Comparison of ENCODE assay signal across 8 mouse cellular contexts in genomic region chr7:37772376-37773311, GRCm38 (mm10). TPM values are rescaled to one million over a fixed set of nuclear protein-coding genes. Genes with fewer than 3 reads are reported as not detected.
DNase-seq lines count a peak whose midpoint lies in the region; ATAC-seq and TF ChIP-seq lines count a peak whose summit lies in the region.

No protein-coding gene starts in this region.

- peak; percentile 23 to 37 for DNase-seq in layer of hippocampus, adult 8-10 months (ENCODE audit: low spot score in 2 of 2)
- no peak for DNase-seq in layer of hippocampus, adult 9-11 months
- DNase-seq in neural tube, embryonic 10.5 days (ENCODE audit: extremely low spot score, low spot score) = peak; percentile 74
- no peak for DNase-seq in ovary, postnatal 10 days (ENCODE audit: low spot score)

- H3K27ac ChIP-seq in brown adipose tissue, adult 24 weeks (replicated peaks; ENCODE audit: low read depth, low read length) = no peak overlapping the region
- peak overlapping the region; percentile 95 for H3K27ac ChIP-seq in forebrain, embryonic 12.5 days
- 0 out of 2 replicates have a peak overlapping the region, but pooled peaks have one; percentile 28 for H3K27ac ChIP-seq in intestine, postnatal 0 days (ENCODE audit: low read depth, low read length)

- no peak for TF ChIP-seq CTCF in intestine, postnatal 0 days (IDR thresholded peaks at IDR 0.05; ENCODE audit: low read depth)

- peak overlapping the region; percentile 24 for H3K4me3 ChIP-seq in brown adipose tissue, adult 24 weeks (ENCODE audit: insufficient read depth, low read depth, low read length)
- peak overlapping the region; percentile 69 for H3K4me3 ChIP-seq in forebrain, embryonic 12.5 days (replicated peaks)
- H3K4me3 ChIP-seq in intestine, postnatal 0 days (ENCODE audit: low read depth, low read length) = peak overlapping the region; percentile 47

- no peaks in the 10 kb centered on the region for H3K9me3 ChIP-seq in forebrain, embryonic 12.5 days
- H3K9me3 ChIP-seq in intestine, postnatal 0 days (ENCODE audit: control insufficient read depth) = no peaks in the 10 kb centered on the region

- H3K4me2 ChIP-seq in forebrain, embryonic 12.5 days = peak overlapping the region; percentile 90
- peak overlapping the region; percentile 80 for H3K4me2 ChIP-seq in intestine, postnatal 0 days (replicated peaks; ENCODE audit: low read depth)

- WGBS in forebrain, embryonic 12.5 days = under 1% methylated on average over 43 of the region's 46 CpGs
- under 1% methylated on average over 44 of the region's 46 CpGs for WGBS in intestine, postnatal 0 days

- H3K4me1 ChIP-seq in brown adipose tissue, adult 24 weeks (ENCODE audit: control insufficient read depth, insufficient read depth, insufficient read length, low read length) = no peaks in the 10 kb centered on the region; the same call in 1 of the 2 replicates
- H3K4me1 ChIP-seq in forebrain, embryonic 12.5 days = peaks cover 35% of the 10 kb centered on the region
- H3K4me1 ChIP-seq in intestine, postnatal 0 days (replicated peaks; ENCODE audit: control insufficient read depth, insufficient read depth, low read length) = no peaks in the 10 kb centered on the region

- H3K36me3 ChIP-seq in forebrain, embryonic 12.5 days (replicated peaks) = no peaks in the 10 kb centered on the region
- no peaks in the 10 kb centered on the region for H3K36me3 ChIP-seq in intestine, postnatal 0 days (ENCODE audit: control insufficient read depth, insufficient read depth)

- peak; percentile 25; the same call in 1 of the 2 replicates for ATAC-seq in forebrain, embryonic 12.5 days (ENCODE audit: low FRiP score)
- ATAC-seq in intestine, postnatal 0 days = no peak
- ATAC-seq in megakaryocyte, adult 5-6 weeks (ENCODE audit: poor library complexity, severe bottlenecking) = no peak

- peaks cover 24% of the 10 kb centered on the region for H3K27me3 ChIP-seq in forebrain, embryonic 12.5 days
- H3K27me3 ChIP-seq in intestine, postnatal 0 days (replicated peaks; ENCODE audit: control insufficient read depth, insufficient read depth, low read length) = peaks cover 74% of the 10 kb centered on the region

- H3K9ac ChIP-seq in forebrain, embryonic 12.5 days = peak overlapping the region; percentile 84
- H3K9ac ChIP-seq in intestine, postnatal 0 days (ENCODE audit: low read depth, low read length) = 0 out of 2 replicates have a peak overlapping the region, but pooled peaks have one; percentile 31

RNA-seq across cellular contexts. Expression of gene Zfp536, which starts 0.8 kb away (rescaled TPM):
- total RNA-seq in layer of hippocampus, adult 8-10 months (2022) = 10 to 100 TPM; 48.4 to 50.9 (median 49.8) TPM
- polyA plus RNA-seq in brown adipose tissue, adult 24 weeks (2012; ENCODE audit: insufficient read depth, insufficient read length, missing spikeins) = 0.54 TPM in 1 of 2 replicates, not detected in the other
- 45.7 and 53.1 TPM in 2 replicates for polyA plus RNA-seq in forebrain, embryonic 12.5 days (2016; fragmentation: Nextera tagmentation; extraction: Ambion mirVana)
- polyA plus RNA-seq in intestine, postnatal 0 days (2015; fragmentation: Nextera tagmentation; extraction: Ambion mirVana) = 2.9 and 3.3 TPM in 2 replicates
- 0.13 TPM in 1 of 2 replicates, not detected in the other for total RNA-seq in megakaryocyte, adult 5-6 weeks (2015)
- 0.33 TPM in 1 of 2 replicates, not detected in the other for total RNA-seq in megakaryocyte, adult 5-6 weeks (2017)

Comparison
In these comparisons a context has a peak if more than half of its experiments do, and no peak if none do; other contexts are left out.
1. DNase-seq: peak in layer of hippocampus, adult 8-10 months (2 of 2) and neural tube, embryonic 10.5 days (single experiment); none in layer of hippocampus, adult 9-11 months (single experiment) and ovary, postnatal 10 days (single experiment).
2. RNA of gene Zfp536, which starts 0.8 kb away (polyA plus RNA-seq): 45.7 to 53.1 TPM in forebrain, embryonic 12.5 days; 2.9 to 3.3 TPM in intestine, postnatal 0 days and 0.54 TPM in brown adipose tissue, adult 24 weeks; every median in the first group is over 10 times any median in the second.
3. Peak in every context shown above with its lines, with median percentiles within 50 percentile points of each other: H3K4me3 ChIP-seq.